Mouse (Mus musculus) liver, embryonic 15.5 days (tissue): Measurements from ENCODE around the gene Lcn6. TPM values are rescaled to one million over a fixed set of nuclear protein-coding genes. Genes with fewer than 3 reads are reported as not detected.
"Not testable (repeated sequence)": the region's sequence is repeated elsewhere in the genome, so short reads cannot be mapped to it uniquely, and the experiment has no call there.

Source experiments
- ATAC-seq: fragments of 200-750 bp; cut with Nextera tagmentation; 2 replicates; pipeline ENCODE4 v1.8.0; 2017; ENCODE audit warnings: moderate number of reproducible peaks, mild to moderate bottlenecking, moderate library complexity; ENCODE audit not compliant: insufficient read depth
- H3K27ac ChIP-seq: fragments of 300-500 bp; sonication (generic); replicated peaks from 2 replicates; pipeline ENCODE4 v1.5.1; 2015; ENCODE audit warnings: mild to moderate bottlenecking, inconsistent platforms
- H3K27me3 ChIP-seq: fragments of 300-500 bp; sonication (generic); 2 replicates; pipeline ENCODE4 v1.6.1; 2015; ENCODE audit warnings: mild to moderate bottlenecking, inconsistent platforms
- H3K36me3 ChIP-seq: fragments of 300-500 bp; sonication (generic); replicated peaks from 2 replicates; pipeline ENCODE4 v1.6.1; 2015; ENCODE audit warnings: moderate library complexity, mild to moderate bottlenecking, inconsistent platforms
- H3K4me1 ChIP-seq: fragments of 300-500 bp; sonication (generic); replicated peaks from 2 replicates; pipeline ENCODE4 v1.6.1; 2015; ENCODE audit warnings: inconsistent platforms
- H3K4me2 ChIP-seq: fragments of 300-500 bp; sonication (generic); 2 replicates; pipeline ENCODE4 v1.6.1; 2015; ENCODE audit warnings: moderate library complexity, mild to moderate bottlenecking, inconsistent platforms
- H3K4me3 ChIP-seq: fragments of 300-500 bp; sonication (generic); replicated peaks from 2 replicates; pipeline ENCODE4 v1.5.1; 2015; ENCODE audit warnings: mild to moderate bottlenecking, inconsistent platforms
- H3K9ac ChIP-seq: fragments of 300-500 bp; sonication (generic); 2 replicates; pipeline ENCODE4 v1.6.1; 2015; ENCODE audit warnings: moderate library complexity, mild to moderate bottlenecking, inconsistent platforms
- H3K9me3 ChIP-seq: fragments of 300-500 bp; sonication (generic); replicated peaks from 2 replicates; pipeline ENCODE4 v1.6.1; 2016; ENCODE audit warnings: inconsistent platforms
- WGBS: fragments of 180-500 bp; shearing (Covaris S2); methylation state at CpG from one replicate; pipeline ENCODE4 v1.1.7; 2015; ENCODE audit warnings: mixed read lengths; ENCODE audit not compliant: insufficient replicate concordance; 5-methylcytosine and 5-hydroxymethylcytosine counted together
- polyA plus RNA-seq: library from polyadenylated mRNA; unstranded; fragments of >200 nt; fragmentation: Nextera tagmentation; extraction: Ambion mirVana; gene quantifications from 2 replicates; pipeline ENCODE4 v1.2.1, GENCODE M21; 2015

The Lcn6 gene
- polyA plus RNA-seq, 1 experiment from 2014 or later, result not detected

GRCm38 (mm10) chr2:25703706-25704105 is 27.1 kb downstream of the Lcn6 start:
- Histone ChIP-seq H3K27me3 (peaks cover 10% of the 10 kb centered on the region), H3K4me2 (no peak overlapping the region), H3K4me1 (no peaks in the 10 kb centered on the region; the same call in 1 of the 2 replicates), H3K4me3 (no peak overlapping the region), H3K36me3 (no peaks in the 10 kb centered on the region), H3K9me3 (no peaks in the 10 kb centered on the region), H3K9ac (no peak overlapping the region), H3K27ac (no peak overlapping the region)
- 65% methylated on average over 4 of the region's 4 CpGs for WGBS
- ATAC-seq, result no peak

GRCm38 (mm10) chr2:25706643-25707481 is 30.3 kb downstream of the Lcn6 start, which contains the start of gene Bmyc:
Gene Bmyc, plus strand, starts transcription at chr2:25706739.
- Histone ChIP-seq H3K9me3 (no peaks in the 10 kb centered on the region), H3K4me3 (peak within 1 kb of the TSS; percentile 56), H3K9ac (peak within 1 kb of the TSS; percentile 27; the same call in 1 of the 2 replicates), H3K4me1 (no peaks in the 10 kb centered on the region; the same call in 1 of the 2 replicates), H3K27ac (no peak within 1 kb of the TSS), H3K4me2 (peak within 1 kb of the TSS; percentile 72), H3K27me3 (peaks cover 10% of the 10 kb centered on the region), H3K36me3 (no peaks in the 10 kb centered on the region)
- under 1% methylated on average over 78 of the region's 78 CpGs for WGBS
- peak; percentile 47 for ATAC-seq

GRCm38 (mm10) chr2:25708121-25708520 is 31.5 kb downstream of the Lcn6 start:
- Histone ChIP-seq H3K4me1 (no peaks in the 10 kb centered on the region; the same call in 1 of the 2 replicates), H3K4me2 (no peak overlapping the region), H3K9ac (no peak overlapping the region), H3K4me3 (no peak overlapping the region), H3K9me3 (no peaks in the 10 kb centered on the region), H3K36me3 (no peaks in the 10 kb centered on the region), H3K27me3 (peaks cover 10% of the 10 kb centered on the region), H3K27ac (no peak overlapping the region)
- WGBS, result 53% methylated on average over 2 of the region's 2 CpGs
- ATAC-seq, result no peak

GRCm38 (mm10) chr2:25709056-25709455 is 32.5 kb downstream of the Lcn6 start:
- ATAC-seq, H3K4me2 ChIP-seq, H3K4me1 ChIP-seq, H3K27ac ChIP-seq, H3K9me3 ChIP-seq, H3K9ac ChIP-seq, H3K36me3 ChIP-seq, H3K4me3 ChIP-seq: not testable (repeated sequence)
- H3K27me3 ChIP-seq, result peaks cover 10% of the 10 kb centered on the region
- 57% methylated on average over 1 of the region's 1 CpGs for WGBS

GRCm38 (mm10) chr2:25709791-25710190 is 33.2 kb downstream of the Lcn6 start:
- not testable (repeated sequence) for ATAC-seq
- H3K27me3 ChIP-seq, result peaks cover 10% of the 10 kb centered on the region
- 53% methylated on average over 2 of the region's 2 CpGs for WGBS

GRCm38 (mm10) chr2:25711641-25712040 is 35.1 kb downstream of the Lcn6 start:
- not testable (repeated sequence) for H3K4me1 ChIP-seq, H3K27ac ChIP-seq, ATAC-seq, H3K27me3 ChIP-seq, H3K4me3 ChIP-seq, H3K4me2 ChIP-seq, H3K36me3 ChIP-seq, H3K9me3 ChIP-seq, H3K9ac ChIP-seq
- WGBS, result 34% methylated on average over 3 of the region's 3 CpGs

More at GRCm38 (mm10) chr2:25709791-25710190, 33.2 kb downstream of the Lcn6 start:
- not testable (repeated sequence) for H3K4me2 ChIP-seq, H3K27ac ChIP-seq, H3K36me3 ChIP-seq, H3K9ac ChIP-seq, H3K4me3 ChIP-seq, H3K9me3 ChIP-seq, H3K4me1 ChIP-seq

- no peaks in the 10 kb centered on the region for H3K9me3 ChIP-seq
- H3K9ac ChIP-seq, result no peak overlapping the region
- H3K27me3 ChIP-seq, result no peaks in the 10 kb centered on the region
- H3K4me3 ChIP-seq, result no peak overlapping the region
- no peak overlapping the region for H3K4me2 ChIP-seq
- H3K4me1 ChIP-seq, result no peaks in the 10 kb centered on the region
- ATAC-seq, result no peak
- H3K36me3 ChIP-seq, result no peaks in the 10 kb centered on the region
- no peak overlapping the region for H3K27ac ChIP-seq
Measured at GRCm38 (mm10) chr2:25717222-25717621, 40.6 kb downstream of the Lcn6 start.

Other genes starting within 250 kb of the Lcn6 start
- gene Abca2, start 248.1 kb upstream of the Lcn6 start, polyA plus RNA-seq, result 1.2 and 1.3 TPM in 2 replicates
- gene Clic3, start 219.9 kb upstream of the Lcn6 start, polyA plus RNA-seq, result 0.38 and 1.0 TPM in 2 replicates
- 8.3 and 10.6 TPM in 2 replicates for gene Paxx, start 215.7 kb upstream of the Lcn6 start, polyA plus RNA-seq
- gene Ptgds, start 206.7 kb upstream of the Lcn6 start, polyA plus RNA-seq, result 0.23 and 0.38 TPM in 2 replicates
- not detected in 2 replicates for gene Lcn12, start 182.9 kb upstream of the Lcn6 start, polyA plus RNA-seq
- 24.0 and 28.6 TPM in 2 replicates for gene Fbxw5, start 176.0 kb upstream of the Lcn6 start, polyA plus RNA-seq
- gene C8g, start 175.1 kb upstream of the Lcn6 start, polyA plus RNA-seq, result 64.9 and 88.1 TPM in 2 replicates
- 14.1 and 15.1 TPM in 2 replicates for gene Traf2, start 129.8 kb upstream of the Lcn6 start, polyA plus RNA-seq
- gene Edf1, start 118.9 kb upstream of the Lcn6 start, polyA plus RNA-seq, result 186 and 201 TPM in 2 replicates
- gene Mamdc4, start 101.9 kb upstream of the Lcn6 start, polyA plus RNA-seq, result 0.32 and 7.7 TPM in 2 replicates
- 31.2 and 36.3 TPM in 2 replicates for gene Phpt1, start 101.6 kb upstream of the Lcn6 start, polyA plus RNA-seq
- gene Ajm1, start 95.0 kb upstream of the Lcn6 start, polyA plus RNA-seq, result 0.03 TPM in 1 of 2 replicates, not detected in the other
- 21.7 and 23.5 TPM in 2 replicates for gene Rabl6, start 68.3 kb upstream of the Lcn6 start, polyA plus RNA-seq
- gene Ccdc183, start 59.1 kb upstream of the Lcn6 start, polyA plus RNA-seq, result 0.05 and 0.06 TPM in 2 replicates
- gene Tmem141, start 54.8 kb upstream of the Lcn6 start, polyA plus RNA-seq, result 8.2 and 9.9 TPM in 2 replicates
- gene Fcna, start 48.8 kb upstream of the Lcn6 start, polyA plus RNA-seq, result 70.4 and 90.0 TPM in 2 replicates
- not detected in 2 replicates for gene Lcn8, start 23.7 kb upstream of the Lcn6 start, polyA plus RNA-seq
- not detected in 2 replicates for gene Lcn5, start 18.8 kb upstream of the Lcn6 start, polyA plus RNA-seq
- not detected in 2 replicates for gene Lcn10, start 5.9 kb downstream of the Lcn6 start, polyA plus RNA-seq
- not detected in 2 replicates for gene Obp2a, start 23.3 kb downstream of the Lcn6 start, polyA plus RNA-seq
- gene Bmyc, start 30.0 kb downstream of the Lcn6 start, polyA plus RNA-seq, result 7.5 TPM in 2 replicates
- gene Obp2b, start 60.2 kb downstream of the Lcn6 start, polyA plus RNA-seq, result not detected in 2 replicates
- gene Lcn3, start 88.8 kb downstream of the Lcn6 start, polyA plus RNA-seq, result not detected in 2 replicates
- gene Lcn11, start 100.2 kb downstream of the Lcn6 start, polyA plus RNA-seq, result not detected in 2 replicates
- not detected in 2 replicates for gene Gm13539, start 105.5 kb downstream of the Lcn6 start, polyA plus RNA-seq
- gene Glt6d1, start 139.1 kb downstream of the Lcn6 start, polyA plus RNA-seq, result not detected in 2 replicates
- gene Lcn9, start 146.4 kb downstream of the Lcn6 start, polyA plus RNA-seq, result not detected in 2 replicates
- gene Sohlh1, start 170.5 kb downstream of the Lcn6 start, polyA plus RNA-seq, result not detected in 2 replicates
- gene Kcnt1, start 186.9 kb downstream of the Lcn6 start, polyA plus RNA-seq, result not detected in 2 replicates